Mouse (Mus musculus) brain, embryonic 18.5 days (tissue): ENCODE measurements around the gene Slc35f2.

Experiments used
- DNase-seq: peaks from one replicate; pipeline ENCODE4 v3.0.0-alpha.2; 2012; ENCODE audit warnings: low read depth, low spot score

Slc35f2 gene

DNA sequence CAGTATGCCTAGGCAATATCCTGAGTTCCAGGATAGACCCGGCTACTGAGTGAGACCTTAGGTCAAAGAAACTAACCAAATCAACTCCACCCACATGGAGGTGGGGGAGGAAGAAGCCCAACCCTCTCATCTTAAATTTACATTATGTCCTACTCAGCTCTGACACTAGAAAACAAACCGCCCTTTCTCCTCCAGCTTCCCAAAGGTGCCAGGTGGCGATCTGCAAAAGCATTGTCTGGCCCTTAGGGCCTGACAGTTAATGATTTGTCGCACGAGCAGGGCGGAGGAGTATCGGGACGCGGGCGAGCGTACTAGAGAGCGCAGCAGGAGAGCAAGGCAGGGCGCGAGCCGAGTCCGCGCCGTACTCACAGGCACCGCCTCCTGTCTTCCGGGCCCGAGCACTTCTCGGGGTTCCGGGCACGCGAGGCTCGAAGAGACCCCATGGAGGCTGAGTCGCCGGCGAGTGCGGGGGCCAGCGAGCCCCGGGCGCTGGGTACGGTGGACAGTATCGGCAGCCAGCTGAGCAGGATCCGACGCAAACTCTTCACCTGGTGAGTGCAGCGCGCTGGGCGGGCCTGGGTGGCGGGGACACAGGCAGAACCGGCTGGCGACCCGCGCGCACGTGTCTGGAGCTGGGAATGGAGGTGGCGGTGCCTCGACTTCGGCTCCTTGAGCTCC lies at the start of gene Slc35f2:
TSS of gene Slc35f2 (plus strand) at position 195 of the 678 bp plus-strand sequence.
- DNase-seq = no peak

- DNase-seq = no peak
Measured at GRCm38 (mm10) chr9:53740829-53741404, 30.4 kb upstream of the Slc35f2 start.

DNA sequence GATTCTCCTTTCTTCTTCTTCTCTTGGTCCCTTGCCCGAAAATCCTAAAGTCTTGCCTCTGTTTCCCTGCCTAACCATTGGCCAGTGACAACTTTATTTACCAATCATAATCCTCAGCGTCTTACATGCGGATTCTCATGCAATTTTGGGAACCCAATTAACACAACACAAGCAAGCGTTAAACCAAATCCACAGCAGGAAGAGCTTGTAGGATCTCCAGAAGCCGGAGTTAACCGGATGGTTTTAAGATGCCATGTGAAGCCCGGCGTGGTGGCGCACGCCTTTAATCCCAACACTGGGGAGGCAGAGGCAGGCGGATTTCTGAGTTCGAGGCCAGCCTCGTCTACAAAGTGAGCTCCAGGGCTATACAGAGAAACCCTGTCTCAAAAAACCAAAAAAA lies 20.9 kb upstream of the Slc35f2 start:
- DNase-seq = no peak

DNA sequence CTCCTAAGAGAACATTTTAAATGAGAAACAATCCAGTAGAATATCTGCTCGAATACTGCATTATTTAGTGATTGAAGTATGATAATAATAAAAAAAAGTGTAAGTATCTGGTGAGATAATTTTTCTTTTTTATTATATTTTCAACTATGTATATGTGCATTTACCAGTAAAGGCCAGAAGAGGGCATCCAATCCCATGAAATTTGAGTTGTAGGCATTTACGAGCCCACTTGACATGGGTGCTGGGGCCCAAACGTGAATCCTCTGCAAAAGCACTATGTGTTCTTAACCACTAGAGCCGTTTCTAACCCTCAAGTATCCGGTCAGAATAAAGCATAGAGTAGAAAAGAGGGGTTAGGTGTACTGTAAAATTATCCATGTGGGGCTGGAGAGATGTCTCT lies 20.4 kb upstream of the Slc35f2 start:
- no peak for DNase-seq

DNA sequence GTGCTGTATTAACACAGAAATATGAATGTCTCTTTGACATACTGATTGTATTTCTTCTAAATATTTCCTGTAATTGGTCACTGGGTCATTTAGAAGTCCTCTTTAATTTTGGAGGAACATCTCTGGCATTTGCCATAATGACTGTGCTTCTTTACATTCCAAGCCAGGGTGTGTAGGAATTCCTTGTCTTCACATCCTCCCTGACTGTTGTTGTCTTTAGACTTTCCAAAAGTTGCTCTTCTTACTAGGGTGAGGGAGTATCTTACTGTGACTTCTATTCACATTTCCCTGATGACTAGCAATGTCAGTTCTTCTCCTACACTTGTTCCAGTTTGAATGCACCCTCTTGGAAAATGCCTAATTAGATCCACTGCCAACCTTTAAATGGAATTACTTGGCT lies 16.5 kb upstream of the Slc35f2 start:
- DNase-seq = no peak

GRCm38 (mm10) chr9:53758142-53758541 lies 13.2 kb upstream of the Slc35f2 start:
- DNase-seq = no peak

- no peak for DNase-seq
Measured at GRCm38 (mm10) chr9:53764697-53765096, 6.6 kb upstream of the Slc35f2 start.

DNA sequence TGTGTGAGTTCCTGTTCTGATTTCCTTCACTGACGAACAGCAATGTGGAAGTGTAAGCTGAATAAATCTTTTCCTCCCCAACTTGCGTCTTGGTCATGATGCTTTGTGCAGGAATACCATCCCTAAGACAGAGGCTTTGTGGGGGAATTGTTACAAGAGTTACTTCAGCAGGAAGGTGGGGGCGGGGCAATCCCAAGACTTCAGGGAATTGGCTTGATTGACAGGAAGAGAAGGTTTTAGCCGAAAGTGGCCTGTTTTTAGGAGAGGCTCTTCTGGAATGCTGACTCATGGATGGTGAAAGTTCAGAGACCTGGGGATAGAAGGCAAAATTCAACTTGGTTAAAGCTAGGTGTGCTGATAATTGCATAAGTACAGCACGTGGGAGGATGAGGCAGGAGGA lies 2.9 kb upstream of the Slc35f2 start:
- DNase-seq = no peak

GRCm38 (mm10) chr9:53770771-53771343 lies 481 bp upstream of the Slc35f2 start:
- DNase-seq = no peak

DNA sequence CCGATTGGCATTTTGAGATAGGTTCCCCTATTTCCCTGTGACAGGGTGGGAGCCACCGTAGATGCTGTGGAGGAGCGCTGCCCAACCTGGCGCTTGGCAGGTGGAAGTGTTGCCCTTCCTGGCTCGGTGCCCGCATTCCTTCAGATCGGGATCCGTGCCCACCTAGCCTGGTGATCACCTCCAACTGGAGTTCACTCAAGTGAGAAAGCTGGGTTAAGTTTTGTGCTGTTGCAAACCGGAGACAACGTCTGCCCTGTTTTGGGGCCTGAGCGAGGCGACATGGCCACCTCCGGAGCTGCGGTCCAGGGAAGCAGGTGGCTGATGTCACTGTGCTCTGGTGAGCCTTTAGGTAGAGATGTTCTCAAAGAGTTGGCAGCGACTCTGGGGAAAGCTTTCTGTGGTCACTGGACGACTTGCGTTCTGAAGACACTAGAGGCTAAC lies 803 bp downstream of the Slc35f2 start:
- no peak for DNase-seq

DNA sequence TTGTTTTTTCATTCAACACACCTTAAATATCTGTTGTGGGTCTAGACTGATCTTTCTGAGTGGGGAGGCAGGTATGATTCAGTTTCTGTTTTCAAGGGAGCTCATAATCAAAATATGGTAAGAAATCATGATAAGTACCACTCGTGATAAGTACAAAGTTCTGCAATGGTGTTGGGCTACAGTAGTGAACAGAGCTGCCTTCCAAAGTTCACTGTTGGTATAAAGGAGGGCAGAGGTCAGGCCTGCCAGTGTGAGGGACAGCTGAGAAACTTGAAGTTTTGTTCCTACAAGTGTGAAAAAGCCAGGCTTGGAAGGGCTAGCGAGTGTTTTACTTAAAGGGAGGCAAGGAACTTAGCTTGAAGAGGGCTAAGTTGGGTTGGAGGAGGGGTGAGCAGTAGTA lies 4.2 kb downstream of the Slc35f2 start:
- DNase-seq = no peak

GRCm38 (mm10) chr9:53786561-53787407 lies 15.4 kb downstream of the Slc35f2 start:
- no peak for DNase-seq

GRCm38 (mm10) chr9:53793830-53794330 lies 22.5 kb downstream of the Slc35f2 start:
- no peak for DNase-seq

DNA sequence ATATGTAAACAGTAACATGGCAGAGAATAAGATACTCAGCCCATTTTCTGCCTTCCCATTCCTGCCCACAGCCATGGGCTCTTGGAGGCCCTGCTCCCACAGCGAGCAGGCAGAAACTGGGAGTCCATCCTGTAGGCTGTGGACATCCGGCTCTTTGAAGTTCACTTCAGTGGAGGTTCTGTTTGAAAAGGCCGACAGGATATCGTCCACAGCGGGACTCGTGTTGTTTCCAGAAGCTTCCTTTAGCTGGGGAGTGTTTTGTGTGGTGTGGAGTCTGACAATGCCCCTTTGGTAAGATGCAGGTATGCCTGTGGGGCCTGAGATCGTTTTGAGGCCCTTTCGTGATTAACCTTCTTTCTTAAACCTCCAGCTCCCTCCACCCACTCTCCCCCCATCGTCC lies 23.2 kb downstream of the Slc35f2 start:
- no peak for DNase-seq

GRCm38 (mm10) chr9:53795351-53795750 lies 24.0 kb downstream of the Slc35f2 start:
- no peak for DNase-seq

DNA sequence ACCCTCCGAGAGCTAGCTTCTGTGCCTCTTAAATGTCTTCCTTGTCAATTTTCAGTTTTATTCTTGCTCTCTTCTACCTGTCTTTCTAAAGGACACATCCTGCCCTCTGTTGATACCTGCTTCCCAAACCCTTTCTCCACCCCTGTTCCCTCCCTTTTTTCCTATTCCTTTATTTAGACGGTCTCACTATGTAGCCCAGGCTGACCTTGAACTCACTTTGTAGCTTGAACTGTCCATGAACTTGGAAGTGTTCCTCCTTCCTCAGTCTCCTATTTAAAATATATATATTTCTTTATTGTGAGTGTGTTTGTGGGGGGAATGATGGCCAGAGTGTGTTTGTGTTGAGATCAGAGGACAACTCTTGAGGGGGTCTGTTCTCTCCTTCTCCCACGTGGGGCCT lies 25.0 kb downstream of the Slc35f2 start:
- DNase-seq = no peak

DNA sequence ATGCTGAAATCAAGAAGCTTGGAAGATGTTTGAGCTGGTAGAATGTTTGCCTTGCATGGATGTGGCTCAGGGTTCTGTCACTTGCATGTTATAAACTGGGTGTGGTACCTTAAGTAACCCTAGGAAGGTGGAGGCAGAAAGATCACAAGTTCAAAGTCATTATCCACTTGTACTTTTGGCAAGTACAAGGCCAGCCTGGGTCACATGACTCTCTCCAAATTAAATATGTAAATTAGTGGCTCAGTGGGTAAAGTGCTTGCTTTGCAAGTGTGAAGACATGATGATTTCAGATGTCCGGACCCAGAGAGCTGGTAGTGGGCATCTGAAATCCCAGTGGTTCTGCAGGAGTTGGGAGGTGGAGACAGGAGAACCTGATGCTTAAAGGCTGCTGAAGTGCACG lies 25.8 kb downstream of the Slc35f2 start:
- no peak for DNase-seq

DNA sequence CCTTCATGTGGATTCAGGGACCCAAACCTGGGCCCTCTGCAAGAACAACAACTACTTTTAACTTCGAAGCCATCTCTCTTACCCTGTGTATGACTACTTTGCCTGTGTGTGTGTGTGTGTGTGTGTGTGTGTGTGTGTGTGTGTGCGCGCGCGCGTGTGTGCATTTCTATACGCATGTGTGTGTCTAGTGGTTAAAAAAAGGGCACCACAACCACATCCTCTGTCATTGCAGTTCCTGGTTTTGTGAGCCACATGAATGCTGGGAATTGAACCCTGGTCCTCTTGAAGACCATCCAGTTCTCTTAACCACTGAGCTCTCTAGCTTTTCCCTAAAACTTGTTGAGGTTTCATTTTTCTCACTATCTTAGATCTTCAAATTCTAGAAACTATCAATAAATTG lies 31.6 kb downstream of the Slc35f2 start:
- DNase-seq = no peak

- no peak for DNase-seq
Measured at GRCm38 (mm10) chr9:53806496-53807086, 35.3 kb downstream of the Slc35f2 start.

DNA sequence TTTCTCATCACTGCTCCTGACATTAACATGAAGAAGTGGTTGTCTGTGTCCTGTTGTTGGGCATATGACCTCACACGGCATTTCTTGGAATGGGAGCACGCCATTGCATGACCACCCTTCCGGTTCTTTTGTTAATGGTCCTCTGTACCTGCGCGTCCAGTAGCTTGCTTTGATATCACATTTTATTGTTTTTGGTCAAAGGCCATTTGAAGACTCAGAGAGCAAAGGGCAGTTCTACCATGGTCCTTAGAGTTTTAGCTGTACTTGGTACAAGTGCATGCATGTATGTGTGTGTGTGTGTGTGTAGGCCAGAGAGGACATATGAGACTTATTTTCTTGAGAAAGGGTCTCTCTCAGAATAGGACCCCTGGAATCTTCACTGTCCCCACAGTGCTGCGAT lies 42.1 kb downstream of the Slc35f2 start:
- no peak for DNase-seq

DNA sequence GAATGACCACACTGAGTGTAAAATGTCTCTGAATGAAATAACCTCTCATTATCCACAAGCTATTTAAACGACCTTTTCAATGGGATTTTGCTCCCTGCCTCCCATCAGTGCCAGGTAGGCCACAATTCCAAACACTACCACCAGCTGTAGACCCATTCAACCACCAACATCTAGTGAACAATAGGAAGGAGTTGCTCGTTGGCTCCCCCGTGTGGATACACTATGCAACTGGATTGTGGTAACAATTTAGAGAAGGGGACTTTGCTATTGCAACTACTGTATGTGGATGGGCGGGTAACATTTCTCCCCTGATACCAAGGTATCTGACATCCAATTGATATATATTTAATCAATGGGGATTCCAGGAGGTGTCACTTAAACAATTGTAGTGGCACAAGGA lies 47.4 kb downstream of the Slc35f2 start:
- no peak for DNase-seq

DNA sequence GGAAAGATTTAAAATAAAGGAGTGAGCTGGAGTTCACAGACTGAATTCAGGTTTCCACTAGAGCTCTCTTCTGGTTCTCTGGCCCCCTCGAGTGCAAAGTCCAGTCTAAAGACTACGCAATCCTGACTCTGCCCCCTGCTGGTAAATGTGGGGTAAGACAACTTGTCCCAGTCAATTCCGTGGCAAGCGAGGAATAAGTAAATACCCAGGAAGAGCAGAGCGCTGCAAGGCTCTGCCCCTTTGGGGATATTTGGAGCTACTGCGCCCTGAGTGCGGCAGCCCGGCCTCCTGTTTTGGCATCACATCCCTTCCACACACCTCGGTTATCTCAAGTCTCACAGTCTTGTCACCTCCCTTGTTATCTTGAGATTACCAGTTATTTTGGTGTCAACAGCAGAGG lies 54.0 kb downstream of the Slc35f2 start:
- no peak for DNase-seq
